Mouse (Mus musculus): Measurements from ENCODE around the gene Cers6. TPM values are rescaled to one million over a fixed set of nuclear protein-coding genes. Genes with fewer than 3 reads are reported as not detected.

The Cers6 gene
- 23.5 and 28.8 TPM in 2 replicates for polyA plus RNA-seq (2016; fragmentation: Nextera tagmentation; extraction: Ambion mirVana)

DNA sequence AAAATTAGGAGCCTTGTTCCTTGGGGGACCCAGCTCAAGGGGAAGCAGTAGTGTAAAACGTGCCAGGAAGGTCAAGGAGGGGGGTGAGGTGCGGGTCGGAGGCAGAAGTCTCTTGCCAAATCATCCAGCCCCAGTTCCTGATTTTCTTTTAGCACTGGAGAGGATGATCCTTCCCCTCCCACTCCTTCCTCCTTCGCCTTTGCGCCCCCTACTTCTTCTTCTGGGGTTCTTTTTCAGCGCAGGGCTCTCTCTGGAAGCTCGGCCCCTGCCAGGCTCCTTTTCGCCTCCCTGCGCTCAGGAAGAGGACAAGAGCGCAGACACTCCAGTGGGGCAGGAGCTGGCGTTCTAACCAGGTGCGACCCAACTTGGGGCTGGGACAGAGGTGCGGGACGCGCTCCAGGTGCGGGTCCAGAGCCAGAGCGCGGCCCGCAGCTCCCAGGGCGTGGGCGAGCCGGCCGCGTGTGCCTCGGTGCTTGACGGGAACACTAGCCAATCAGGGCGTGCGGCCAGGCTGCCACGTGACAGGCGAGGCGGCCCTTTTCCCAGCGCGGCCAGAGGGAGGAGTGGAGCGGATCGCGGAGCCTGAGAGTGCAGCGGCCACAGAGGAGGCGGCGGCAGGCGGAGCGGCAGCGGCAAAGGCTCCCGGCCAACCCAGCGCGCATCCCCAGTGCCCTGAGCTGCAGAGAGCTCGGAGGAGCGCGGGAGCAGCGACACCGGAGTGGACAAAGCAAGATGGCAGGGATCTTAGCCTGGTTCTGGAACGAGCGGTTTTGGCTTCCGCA lies at the start of gene Cers6:
Cers6 (plus strand) TSS at position 538 of the 782 bp plus-strand sequence.
- peak; percentile 97 for DNase-seq (ENCODE audit: low spot score)
- Histone ChIP-seq H3K36me3 (no peaks in the 10 kb centered on the region), H3K9me3 (no peaks in the 10 kb centered on the region), H3K27ac (peak within 1 kb of the TSS; percentile 91), H3K4me1 (peaks cover 19% of the 10 kb centered on the region), H3K27me3 (ENCODE audit: insufficient read depth, poor library complexity, severe bottlenecking) (peaks cover 5% of the 10 kb centered on the region; the same call in 1 of the 2 replicates), H3K4me3 (peak within 1 kb of the TSS; percentile 74)
- WGBS = under 1% methylated on average over 53 of the region's 53 CpGs

DNA sequence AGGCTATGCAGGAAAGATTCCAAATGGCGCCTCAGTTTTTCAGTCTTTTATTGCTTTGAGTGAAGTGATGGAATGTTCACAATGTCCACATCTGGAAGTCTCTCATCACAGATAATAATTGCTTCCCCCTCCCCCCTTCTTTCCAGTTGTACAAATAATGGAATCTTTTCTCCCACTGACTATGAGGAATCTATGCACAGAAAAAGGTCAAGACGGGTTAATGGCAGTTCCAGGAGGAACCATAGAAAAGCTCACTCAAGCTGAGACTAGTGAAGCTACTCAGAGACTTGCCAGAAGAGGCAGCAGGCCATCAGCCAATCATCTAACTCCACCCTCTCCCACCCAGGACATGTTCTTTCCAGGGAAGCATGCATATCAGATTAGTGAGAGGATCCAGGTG lies 46.8 kb upstream of the Cers6 start:
- no peaks in the 10 kb centered on the region for H3K27me3 ChIP-seq (ENCODE audit: insufficient read depth, poor library complexity, severe bottlenecking)
- no peak for DNase-seq (ENCODE audit: low spot score)

DNA sequence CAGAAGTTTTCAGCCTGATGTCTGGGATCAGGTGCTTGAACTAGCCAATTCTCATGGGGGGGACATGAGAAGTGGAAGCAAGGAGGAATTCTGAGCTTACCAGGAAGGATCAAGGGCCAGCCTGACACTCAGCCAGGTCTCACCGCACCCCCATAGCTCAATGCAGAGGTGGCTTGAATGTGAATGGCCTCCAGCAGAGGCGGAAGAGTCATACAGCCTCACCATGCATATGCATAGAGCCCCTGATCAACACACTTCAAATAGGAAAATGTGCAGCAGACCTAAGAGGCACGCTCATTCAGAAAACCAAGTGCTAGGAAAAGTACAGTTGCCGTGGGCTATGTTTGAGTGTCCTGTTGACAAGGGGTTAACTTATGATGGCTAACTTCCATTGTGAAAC lies 42.2 kb upstream of the Cers6 start:
- no peaks in the 10 kb centered on the region for H3K9me3 ChIP-seq
- H3K4me3 ChIP-seq = no peak overlapping the region
- no peak for DNase-seq (ENCODE audit: low spot score)
- 83% methylated on average over 4 of the region's 4 CpGs for WGBS
- H3K4me1 ChIP-seq = no peaks in the 10 kb centered on the region; the same call in 1 of the 2 replicates
- H3K27ac ChIP-seq = no peak overlapping the region
- no peaks in the 10 kb centered on the region for H3K27me3 ChIP-seq (ENCODE audit: insufficient read depth, poor library complexity, severe bottlenecking)
- H3K36me3 ChIP-seq = no peaks in the 10 kb centered on the region

More for the DNA sequence above, 46.8 kb upstream of the Cers6 start:
- H3K36me3 ChIP-seq = no peaks in the 10 kb centered on the region
- H3K4me3 ChIP-seq = no peak overlapping the region
- 60% methylated on average over 2 of the region's 2 CpGs for WGBS
- H3K4me1 ChIP-seq = no peaks in the 10 kb centered on the region
- H3K27ac ChIP-seq = no peak overlapping the region
- no peaks in the 10 kb centered on the region for H3K9me3 ChIP-seq

DNA sequence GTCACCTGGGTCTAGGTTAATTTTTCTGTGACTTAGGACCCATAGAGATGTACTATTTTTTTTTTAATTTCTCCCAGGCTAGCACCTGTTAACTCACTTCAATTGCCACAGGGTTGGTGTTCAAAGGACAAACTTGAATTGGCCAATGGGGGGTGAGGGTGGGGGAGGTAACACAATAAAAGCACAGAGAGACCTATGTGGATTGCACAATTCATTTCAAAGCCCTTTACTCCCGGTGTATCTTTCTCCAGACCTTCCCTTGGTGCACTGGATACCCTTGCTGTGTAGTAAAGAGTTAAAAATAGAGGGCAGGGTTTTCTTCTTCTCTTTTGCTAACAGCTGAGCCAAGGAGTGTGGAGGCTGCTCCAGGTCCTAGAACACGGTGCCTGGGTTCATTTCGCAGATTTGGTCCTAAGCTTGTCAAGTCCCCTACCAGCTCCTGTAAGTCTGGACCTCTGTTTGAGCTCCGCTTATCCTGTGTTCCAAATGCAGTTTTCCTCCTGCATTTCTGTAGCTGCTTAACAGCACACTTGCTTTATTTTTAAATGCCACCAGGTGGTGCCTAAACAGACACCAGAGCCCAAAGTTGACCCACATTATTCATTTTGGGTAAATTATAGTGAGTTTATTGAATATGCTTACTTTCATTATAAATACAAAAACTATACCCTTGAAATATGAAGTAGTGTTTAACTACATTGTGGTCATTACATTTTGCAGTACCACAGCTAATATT lies 38.9 kb upstream of the Cers6 start:
- no peaks in the 10 kb centered on the region for H3K36me3 ChIP-seq
- no peak overlapping the region for H3K4me3 ChIP-seq
- H3K27ac ChIP-seq = no peak overlapping the region
- 68% methylated on average over 4 of the region's 4 CpGs for WGBS
- no peaks in the 10 kb centered on the region for H3K27me3 ChIP-seq (ENCODE audit: insufficient read depth, poor library complexity, severe bottlenecking)
- no peaks in the 10 kb centered on the region; the same call in 1 of the 2 replicates for H3K4me1 ChIP-seq
- H3K9me3 ChIP-seq = no peaks in the 10 kb centered on the region
- no peak for DNase-seq (ENCODE audit: low spot score)

DNA sequence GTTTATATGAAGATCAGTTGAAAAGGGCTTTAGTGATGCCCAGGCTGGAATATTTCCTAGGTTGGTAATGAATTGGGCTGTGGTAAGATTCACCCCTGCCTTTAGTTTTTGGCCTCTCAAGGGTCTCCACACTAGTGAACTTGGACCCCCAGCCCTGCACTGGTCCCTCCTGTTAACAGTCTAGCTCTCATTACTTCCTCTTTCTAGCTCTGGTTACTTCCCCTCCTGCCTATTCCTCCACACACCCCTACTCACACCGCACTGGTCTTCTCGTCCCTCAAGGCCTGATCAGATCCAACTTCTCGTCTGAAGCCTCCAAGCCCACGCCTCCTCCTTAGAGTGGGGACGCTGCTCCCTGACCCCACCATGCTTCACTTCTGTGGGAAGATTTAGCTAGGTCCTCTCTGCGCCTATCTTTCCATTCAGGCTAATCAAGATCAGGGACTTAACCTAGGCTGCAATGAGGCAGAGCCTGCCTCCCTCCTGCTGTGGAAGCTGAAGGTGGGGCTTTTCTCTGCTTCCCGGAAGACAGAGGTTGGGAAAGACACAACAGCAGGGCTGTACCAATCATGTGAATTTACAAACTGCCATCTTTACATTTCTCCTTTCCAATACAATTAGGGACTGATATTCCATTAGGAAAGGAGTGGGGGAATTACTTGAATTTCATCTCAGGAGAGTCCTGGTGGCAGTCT lies 35.8 kb upstream of the Cers6 start:
- no peaks in the 10 kb centered on the region for H3K9me3 ChIP-seq
- no peak overlapping the region for H3K4me3 ChIP-seq
- WGBS = 54% methylated on average over 7 of the region's 7 CpGs
- no peak overlapping the region for H3K27ac ChIP-seq
- H3K27me3 ChIP-seq (ENCODE audit: insufficient read depth, poor library complexity, severe bottlenecking) = no peaks in the 10 kb centered on the region
- H3K4me1 ChIP-seq = no peaks in the 10 kb centered on the region; the same call in 1 of the 2 replicates
- no peak for DNase-seq (ENCODE audit: low spot score)
- H3K36me3 ChIP-seq = no peaks in the 10 kb centered on the region

DNA sequence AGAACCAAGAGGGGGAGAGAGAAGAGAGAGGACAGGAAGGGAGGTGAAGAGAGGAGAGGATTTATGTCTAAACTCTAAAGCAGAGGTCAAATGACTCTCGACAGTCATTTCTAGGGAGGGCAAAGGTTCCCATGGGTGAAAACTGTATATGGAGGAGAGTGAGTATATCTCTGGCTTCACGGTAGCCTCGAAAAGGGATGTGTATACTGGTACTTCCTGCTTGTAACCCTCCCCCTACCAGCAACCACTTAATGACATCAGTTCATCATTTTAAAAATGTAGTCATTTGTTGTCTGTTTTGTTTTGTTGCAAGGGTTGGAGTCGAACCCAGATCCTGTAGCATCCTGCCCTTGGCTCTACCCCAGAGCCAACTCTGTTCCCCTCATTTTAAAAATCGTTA lies 17.9 kb upstream of the Cers6 start:
- Histone ChIP-seq H3K27ac (no peak overlapping the region), H3K36me3 (no peaks in the 10 kb centered on the region), H3K4me3 (no peak overlapping the region), H3K4me1 (no peaks in the 10 kb centered on the region), H3K27me3 (ENCODE audit: insufficient read depth, poor library complexity, severe bottlenecking) (no peaks in the 10 kb centered on the region), H3K9me3 (no peaks in the 10 kb centered on the region)
- WGBS = 81% methylated on average over 5 of the region's 5 CpGs
- peak; percentile 36 for DNase-seq (ENCODE audit: low spot score)

DNA sequence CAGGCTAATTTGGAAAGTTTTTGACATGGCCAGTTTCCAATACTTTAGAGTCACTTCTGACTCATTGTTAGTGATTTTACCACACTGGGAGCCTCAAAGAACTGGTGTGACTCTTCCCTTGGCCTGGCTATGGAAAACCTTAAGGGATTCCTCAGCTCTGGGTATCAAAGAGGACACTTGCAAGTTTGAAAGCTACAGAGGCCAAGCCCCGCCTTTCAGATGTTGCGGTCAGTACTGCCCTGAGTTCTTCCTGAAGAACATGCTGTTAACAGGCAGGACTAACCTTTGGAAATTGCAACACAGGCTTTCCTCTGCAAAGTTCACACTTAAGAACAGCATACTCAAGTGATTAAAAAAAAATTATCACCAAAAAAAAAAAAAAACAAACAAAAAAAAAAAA lies 16.7 kb upstream of the Cers6 start:
- Histone ChIP-seq H3K4me3 (no peak overlapping the region), H3K36me3 (no peaks in the 10 kb centered on the region), H3K9me3 (no peaks in the 10 kb centered on the region), H3K4me1 (no peaks in the 10 kb centered on the region), H3K27ac (no peak overlapping the region), H3K27me3 (ENCODE audit: insufficient read depth, poor library complexity, severe bottlenecking) (no peaks in the 10 kb centered on the region)
- WGBS = 77% methylated on average over 2 of the region's 2 CpGs
- DNase-seq (ENCODE audit: low spot score) = peak; percentile 14

DNA sequence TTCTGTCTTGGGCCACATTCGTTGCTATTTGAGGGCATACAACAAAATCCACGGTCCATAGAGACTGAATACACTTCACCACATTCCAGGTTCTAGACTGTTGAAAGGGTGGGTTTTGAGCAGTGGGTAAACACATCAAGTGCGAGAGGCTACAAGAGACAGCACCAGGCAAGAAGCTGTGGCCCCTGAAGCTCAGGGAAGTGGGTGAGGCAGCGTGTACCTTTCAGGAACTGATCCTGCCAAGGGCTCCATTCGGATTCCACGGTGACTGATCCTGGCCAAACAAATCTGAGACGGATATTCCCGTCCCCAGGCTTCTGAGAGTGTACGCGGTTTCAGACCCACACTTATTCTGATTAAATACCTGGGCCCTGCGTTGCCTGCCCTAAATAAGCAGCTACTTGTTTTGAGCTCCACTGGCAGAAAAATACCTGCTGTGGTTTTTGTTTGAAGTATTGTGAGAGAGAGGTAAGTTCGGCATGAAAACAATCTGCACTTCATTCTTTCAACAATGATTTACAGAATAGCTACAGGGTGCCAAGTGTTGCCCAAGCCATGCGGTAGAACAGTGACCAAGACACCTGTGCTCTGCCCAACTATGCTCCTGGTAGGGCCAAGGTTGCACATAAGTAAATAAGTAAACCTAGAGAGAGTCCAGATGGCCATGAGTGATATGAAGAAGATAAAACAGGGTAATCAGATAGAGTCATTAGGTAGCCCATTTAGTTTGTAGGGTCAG lies 16.1 kb upstream of the Cers6 start:
- peak; percentile 60 for DNase-seq (ENCODE audit: low spot score)

DNA sequence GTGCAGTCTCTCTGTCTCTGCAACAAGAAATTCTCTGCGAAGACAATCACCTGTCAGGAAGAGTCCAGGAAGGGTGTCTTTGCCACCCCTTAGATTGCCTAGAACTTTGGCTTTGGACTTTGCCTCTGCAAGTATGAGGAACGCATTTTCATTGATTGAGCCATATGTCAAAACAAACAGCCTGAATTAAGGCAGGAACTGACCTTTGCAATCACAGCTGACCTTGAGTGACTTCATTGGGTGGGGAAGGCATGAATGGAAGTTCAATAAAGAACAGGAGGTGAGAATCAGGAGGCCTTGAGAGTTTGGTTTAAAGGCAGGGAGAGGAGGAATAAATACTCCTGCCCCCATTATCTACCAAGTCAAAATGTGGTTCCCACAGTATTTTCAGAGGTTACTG lies 850 bp upstream of the Cers6 start:
- peaks cover 5% of the 10 kb centered on the region; the same call in 1 of the 2 replicates for H3K27me3 ChIP-seq (ENCODE audit: insufficient read depth, poor library complexity, severe bottlenecking)
- H3K27ac ChIP-seq = peak overlapping the region; percentile 91; the same call in 1 of the 2 replicates
- 63% methylated on average over 2 of the region's 2 CpGs for WGBS
- H3K4me1 ChIP-seq = peaks cover 19% of the 10 kb centered on the region
- DNase-seq (ENCODE audit: low spot score) = no peak
- H3K9me3 ChIP-seq = no peaks in the 10 kb centered on the region
- H3K4me3 ChIP-seq = peak overlapping the region; percentile 74; the same call in 1 of the 2 replicates
- H3K36me3 ChIP-seq = no peaks in the 10 kb centered on the region

More for the DNA sequence above, 16.1 kb upstream of the Cers6 start:
- Histone ChIP-seq H3K36me3 (no peaks in the 10 kb centered on the region), H3K9me3 (no peaks in the 10 kb centered on the region), H3K4me1 (no peaks in the 10 kb centered on the region), H3K27me3 (ENCODE audit: insufficient read depth, poor library complexity, severe bottlenecking) (no peaks in the 10 kb centered on the region), H3K27ac (no peak overlapping the region), H3K4me3 (no peak overlapping the region)
- WGBS = 83% methylated on average over 13 of the region's 13 CpGs

DNA sequence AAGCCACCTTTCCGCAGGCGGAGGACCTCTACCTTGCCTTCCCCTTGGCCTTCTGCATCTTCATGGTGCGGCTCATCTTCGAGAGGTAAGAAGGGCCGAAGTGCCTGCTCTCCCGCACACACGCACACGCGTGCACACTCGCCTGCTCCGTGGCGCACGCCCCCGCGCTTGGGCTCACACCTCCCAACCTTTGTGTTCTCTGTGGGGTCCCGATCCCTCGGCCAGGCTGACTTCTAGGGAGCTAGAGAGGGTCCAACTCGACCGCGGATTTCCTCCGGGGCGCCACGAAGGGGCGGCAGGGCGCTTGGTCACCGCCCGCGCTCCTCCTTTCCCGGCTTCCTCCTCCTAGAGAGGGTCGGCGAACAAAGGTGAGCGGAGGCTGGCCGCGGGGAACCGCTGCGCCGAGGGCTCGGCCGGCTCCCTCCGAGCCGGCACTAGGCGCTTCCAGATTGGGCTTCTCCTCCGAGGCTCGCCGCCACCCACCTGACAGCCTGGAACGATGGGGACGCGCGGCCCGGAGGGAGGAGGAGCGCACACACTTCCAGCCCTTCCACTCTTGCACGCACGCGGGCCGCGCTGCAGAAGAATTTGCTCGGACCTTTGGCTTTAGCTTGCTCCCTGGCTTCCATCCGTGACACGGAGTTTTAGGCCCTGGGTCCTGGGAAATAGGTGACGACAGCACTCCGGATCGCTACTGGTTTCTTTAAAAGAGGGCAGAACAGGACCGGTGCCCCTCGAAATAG lies 651 bp downstream of the Cers6 start:
- peak; percentile 85 for DNase-seq (ENCODE audit: low spot score)
- Histone ChIP-seq H3K36me3 (no peaks in the 10 kb centered on the region), H3K4me1 (peaks cover 19% of the 10 kb centered on the region), H3K9me3 (no peaks in the 10 kb centered on the region), H3K4me3 (peak overlapping the region; percentile 74), H3K27ac (peak overlapping the region; percentile 91), H3K27me3 (ENCODE audit: insufficient read depth, poor library complexity, severe bottlenecking) (peaks cover 5% of the 10 kb centered on the region; the same call in 1 of the 2 replicates)
- under 1% methylated on average over 64 of the region's 64 CpGs for WGBS

DNA sequence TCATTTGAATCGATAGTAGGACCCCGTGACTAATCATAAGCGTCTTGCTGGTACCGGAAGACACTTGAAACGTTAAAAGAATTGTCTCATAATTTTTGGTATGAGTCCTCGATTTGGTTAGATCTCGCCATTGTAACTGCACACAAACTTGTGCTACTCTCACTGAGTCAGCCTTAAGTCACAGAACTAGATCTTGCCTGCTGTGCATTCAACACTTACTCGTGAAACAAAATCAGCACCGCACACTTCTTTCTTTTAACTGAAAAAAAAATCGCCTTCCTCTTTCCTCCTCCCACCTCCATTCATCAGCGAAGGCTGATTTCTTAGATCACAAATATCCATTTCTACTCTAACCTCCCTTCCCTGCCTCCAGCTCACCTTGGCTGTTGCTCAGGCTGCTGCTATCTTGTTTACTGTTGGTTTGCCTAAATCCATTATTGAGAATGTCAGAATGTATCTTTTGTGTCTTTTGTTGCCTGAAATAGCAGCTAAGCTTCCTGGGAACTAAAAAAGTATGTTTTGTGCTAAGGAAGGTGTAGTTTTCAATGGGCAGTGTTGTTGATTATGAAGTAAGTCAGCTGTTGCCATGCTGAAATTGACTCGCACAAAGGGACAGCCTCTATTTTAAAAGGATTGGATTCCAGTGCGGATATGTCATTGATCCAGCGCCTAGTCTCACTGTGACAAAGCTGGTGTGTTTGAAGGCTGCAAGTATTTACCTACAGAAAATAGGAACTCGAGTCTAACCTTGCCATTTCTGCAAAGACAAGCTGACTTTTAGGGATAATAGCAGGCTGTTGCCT lies 1.4 kb downstream of the Cers6 start:
- Histone ChIP-seq H3K9me3 (no peaks in the 10 kb centered on the region), H3K4me3 (peak overlapping the region; percentile 74), H3K4me1 (peaks cover 25% of the 10 kb centered on the region), H3K27me3 (ENCODE audit: insufficient read depth, poor library complexity, severe bottlenecking) (peaks cover 5% of the 10 kb centered on the region; the same call in 1 of the 2 replicates), H3K27ac (peak overlapping the region; percentile 91), H3K36me3 (no peaks in the 10 kb centered on the region)
- no peak for DNase-seq (ENCODE audit: low spot score)
- 7% methylated on average over 15 of the region's 15 CpGs for whole genome bisulfite sequencing
